Mouse (Mus musculus) embryonic fibroblast, embryonic 13.5 days (primary cell): ENCODE data around the gene Bnip2.

Source experiments
- CTCF ChIP-seq: IDR thresholded peaks from 2 replicates; pipeline ENCODE4 v1.5.1; 2011; ENCODE audit warnings: mild to moderate bottlenecking, control low read depth, low read length, moderate library complexity, borderline replicate concordance; ENCODE audit not compliant: insufficient read depth
- POLR2A ChIP-seq: IDR thresholded peaks from 2 replicates; pipeline ENCODE4 v1.6.1; 2011; ENCODE audit warnings: low read depth, mild to moderate bottlenecking, control low read depth, low read length, moderate library complexity

- TF ChIP-seq CTCF (no peak), POLR2A (no peak)
These were observed 45.4 kb downstream of the Bnip2 start for GRCm38 (mm10) chr9:70034702-70035101.
